Mouse (Mus musculus) cerebellum, adult 2 months (tissue): ENCODE data around the gene Cerk.

ENCODE experiments used
- CTCF ChIP-seq: fragments of 200-500 bp; IDR thresholded peaks from 2 replicates; pipeline ENCODE4 v1.5.1; 2011; ENCODE audit warnings: low read depth, mild to moderate bottlenecking, control low read depth, low read length, moderate library complexity, borderline replicate concordance; ENCODE audit not compliant: insufficient read depth
- POLR2A ChIP-seq: fragments of 200-500 bp; IDR thresholded peaks from 2 replicates; pipeline ENCODE4 v1.6.1; 2011; ENCODE audit warnings: low read length, control low read depth, borderline replicate concordance; ENCODE audit not compliant: insufficient read depth

- TF ChIP-seq CTCF (no peak), POLR2A (no peak)
These were observed 93.8 kb downstream of the Cerk start for GRCm38 (mm10) chr15:86091998-86092670.
